19 mouse cellular contexts compared by ENCODE assay signal in the genomic region with DNA sequence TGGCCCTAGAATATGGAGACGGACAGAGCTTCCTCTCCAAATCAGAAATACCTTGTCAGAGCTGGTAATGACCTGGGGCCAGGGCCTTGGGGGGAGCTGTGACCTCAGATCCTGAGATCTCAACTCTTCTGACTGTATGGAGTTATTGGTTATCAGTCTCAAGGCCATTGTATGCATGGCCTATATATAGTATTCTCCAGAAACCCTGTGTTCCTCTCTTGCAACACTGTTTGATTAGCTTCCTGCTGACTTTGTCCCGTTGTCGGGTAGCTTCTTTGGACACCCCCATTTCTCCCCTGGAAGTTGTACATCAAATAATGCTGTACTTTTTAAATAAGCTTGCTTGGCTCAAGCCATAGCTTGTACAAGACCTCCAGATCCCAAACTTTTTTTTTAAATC. TPM values are rescaled to one million over a fixed set of nuclear protein-coding genes. Genes with fewer than 3 reads are reported as not detected.
"Had no signal": no experiment of that assay in that cellular context is flagged by ENCODE, and none has a peak within 500 bp of the region (broad histone marks: within the 10 kb centered on the region; RNA-seq: fewer than 3 reads in every experiment).

No protein-coding gene starts in this region.

- ATAC-seq: midbrain, embryonic 16.5 days had no signal

- H3K27ac ChIP-seq: macrophage; midbrain, embryonic 10.5 days; midbrain, embryonic 12.5 days; neural tube, embryonic 13.5 days; neural tube, embryonic 15.5 days had no signal

- DNase-seq: lung, adult 18-20 months; lung, embryonic 14.5 days; lung, postnatal 10 days; midbrain, embryonic 14.5 days; retina, postnatal 1 day; right cerebral cortex, adult 18-20 months; right cerebral cortex, postnatal 25 days; right cerebral cortex, postnatal 4 days; spleen, adult 18-20 months; thymus, adult 18-20 months; thymus, postnatal 14 days; thymus, postnatal 36 days had no signal

- H3K4me3 ChIP-seq: midbrain, embryonic 10.5 days; midbrain, embryonic 12.5 days; myocyte; neural tube, embryonic 13.5 days; neural tube, embryonic 15.5 days had no signal

- H3K4me2 ChIP-seq: lung, embryonic 14.5 days; midbrain, embryonic 12.5 days; neural tube, embryonic 13.5 days; neural tube, embryonic 15.5 days had no signal

- H3K9me3 ChIP-seq: midbrain, embryonic 10.5 days; midbrain, embryonic 12.5 days; neural tube, embryonic 13.5 days; neural tube, embryonic 15.5 days had no signal

- H3K36me3 ChIP-seq: midbrain, embryonic 10.5 days; midbrain, embryonic 12.5 days; neural tube, embryonic 13.5 days; neural tube, embryonic 15.5 days had no signal

- H3K9ac ChIP-seq: lung, embryonic 14.5 days; midbrain, embryonic 12.5 days; neural tube, embryonic 13.5 days; neural tube, embryonic 15.5 days had no signal

RNA-seq across cellular contexts. Expression of a gene that starts 1.9 kb away (rescaled TPM):
- polyA plus RNA-seq: myocyte had no signal
